Mouse (Mus musculus) layer of hippocampus, adult 2 months (tissue): ENCODE measurements at regions not wholly inside any gene's neighbourhood (a gene's known extent, or its start where the extent isn't known, plus 50 kb on each side); places are given as distances from the start of the nearest gene placed in this dataset.
"Not testable (repeated sequence)": the region's sequence is repeated elsewhere in the genome, so short reads cannot be mapped to it uniquely, and the experiment has no call there.

Experiments used
- DNase-seq, 2 experiments: peaks; one replicate each; pipeline ENCODE4 v3.0.0; 2022; ENCODE audit warnings: low spot score in 2 of 2
- H3K27ac ChIP-seq: fragments of 200-600 bp; 2 replicates; pipeline ENCODE4 v1.8.1; 2022
- H3K4me3 ChIP-seq: fragments of 200-600 bp; 2 replicates; pipeline ENCODE4 v1.8.1; 2022; ENCODE audit warnings: mild to moderate bottlenecking
- CTCF ChIP-seq: fragments of 200-600 bp; conservative IDR thresholded peaks from 2 replicates; pipeline ENCODE4 v1.8.1; 2022; ENCODE audit warnings: antibody characterized with exemption, mild to moderate bottlenecking, moderate library complexity

DNA sequence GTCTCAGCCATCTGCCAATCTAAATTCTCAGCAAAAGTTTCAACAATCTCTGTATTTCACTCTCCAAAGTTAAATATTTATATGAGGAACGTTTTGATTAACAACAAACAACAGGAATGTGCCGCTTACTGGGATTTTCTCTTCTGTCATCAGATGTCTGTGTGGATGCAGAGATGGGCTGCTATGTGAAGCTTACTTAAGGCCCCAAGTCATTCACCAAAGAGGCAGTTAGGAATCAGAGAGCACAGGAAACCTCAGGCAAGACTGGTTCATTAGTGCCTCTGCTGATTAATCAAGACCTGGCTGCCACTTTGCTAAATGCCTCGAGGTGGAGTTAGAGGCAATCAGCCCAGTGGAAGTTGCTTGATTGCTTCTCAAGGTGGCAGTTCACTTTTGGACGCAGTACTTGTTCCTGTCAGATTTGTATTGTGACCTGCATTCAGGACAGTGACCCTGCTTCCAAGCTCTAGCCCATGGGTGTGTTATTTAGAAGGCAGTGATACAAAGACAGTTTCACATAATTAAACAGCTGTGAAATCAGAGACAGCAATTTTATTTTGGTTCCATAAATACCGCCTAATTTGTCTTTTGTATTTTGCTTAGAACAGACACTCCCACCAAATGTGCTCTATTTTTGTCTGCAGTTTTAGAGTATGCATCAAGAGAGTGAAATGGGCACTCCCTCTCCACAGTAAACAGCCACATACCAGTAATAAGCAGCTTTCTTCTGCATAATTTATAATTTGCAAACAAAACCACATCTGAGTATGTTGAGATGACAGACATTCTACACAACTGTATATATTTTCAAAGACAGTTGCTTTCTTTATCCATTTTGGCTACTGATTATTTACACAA, 457.3 kb downstream of the Serpinb8 start:
- no peak for DNase-seq
- H3K27ac ChIP-seq, result no peak overlapping the region
- no peak for TF ChIP-seq CTCF
- no peak overlapping the region for H3K4me3 ChIP-seq

- no peak overlapping the region for H3K4me3 ChIP-seq
- no peak overlapping the region for H3K27ac ChIP-seq
- TF ChIP-seq CTCF, result no peak
- no peak for DNase-seq
These were observed 504.8 kb downstream of the Serpinb8 start for GRCm38 (mm10) chr1:108094622-108095021.

- DNase-seq, result no peak
- no peak overlapping the region for H3K27ac ChIP-seq
- H3K4me3 ChIP-seq, result no peak overlapping the region
- no peak for TF ChIP-seq CTCF
These were observed 512.8 kb downstream of the Serpinb8 start for GRCm38 (mm10) chr1:108102607-108103006.

GRCm38 (mm10) chr1:108110984-108111383, 521.2 kb downstream of the Serpinb8 start:
- no peak overlapping the region for H3K4me3 ChIP-seq
- DNase-seq, result no peak
- TF ChIP-seq CTCF, result no peak
- no peak overlapping the region for H3K27ac ChIP-seq

DNA sequence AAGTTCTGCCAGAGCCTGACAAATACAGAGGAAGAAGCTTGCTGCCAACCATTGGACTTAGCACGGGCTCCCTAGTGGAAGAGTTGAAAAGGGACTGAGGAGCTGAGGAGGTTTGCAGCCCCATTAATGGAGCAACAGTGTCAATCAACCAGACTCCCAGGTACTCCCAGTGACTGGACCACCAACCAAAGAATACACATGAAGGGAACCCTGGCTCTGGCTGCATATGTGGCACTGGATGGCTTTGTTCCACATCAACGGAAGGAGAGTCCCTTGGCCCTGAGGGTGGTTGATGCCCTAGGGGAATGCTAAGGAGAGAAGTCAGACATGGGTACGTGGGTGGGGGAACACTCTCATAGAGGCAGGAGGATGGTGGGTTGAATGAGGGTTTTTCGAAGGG, 537.6 kb downstream of the Serpinb8 start:
- Histone ChIP-seq H3K4me3 (no peak overlapping the region), H3K27ac (no peak overlapping the region)
- no peak for TF ChIP-seq CTCF
- no peak for DNase-seq

- Histone ChIP-seq H3K4me3 (no peak overlapping the region), H3K27ac (no peak overlapping the region)
- TF ChIP-seq CTCF, result no peak
- DNase-seq, result no peak
These were observed 542.2 kb downstream of the Serpinb8 start for GRCm38 (mm10) chr1:108132006-108132405.

- H3K4me3 ChIP-seq, DNase-seq, H3K27ac ChIP-seq: not testable (repeated sequence)
These were observed 545.5 kb downstream of the Serpinb8 start for GRCm38 (mm10) chr1:108135346-108135745.

GRCm38 (mm10) chr1:108144114-108144513, 554.3 kb downstream of the Serpinb8 start:
- Histone ChIP-seq H3K4me3 (no peak overlapping the region), H3K27ac (no peak overlapping the region)
- TF ChIP-seq CTCF, result no peak
- no peak for DNase-seq

DNA sequence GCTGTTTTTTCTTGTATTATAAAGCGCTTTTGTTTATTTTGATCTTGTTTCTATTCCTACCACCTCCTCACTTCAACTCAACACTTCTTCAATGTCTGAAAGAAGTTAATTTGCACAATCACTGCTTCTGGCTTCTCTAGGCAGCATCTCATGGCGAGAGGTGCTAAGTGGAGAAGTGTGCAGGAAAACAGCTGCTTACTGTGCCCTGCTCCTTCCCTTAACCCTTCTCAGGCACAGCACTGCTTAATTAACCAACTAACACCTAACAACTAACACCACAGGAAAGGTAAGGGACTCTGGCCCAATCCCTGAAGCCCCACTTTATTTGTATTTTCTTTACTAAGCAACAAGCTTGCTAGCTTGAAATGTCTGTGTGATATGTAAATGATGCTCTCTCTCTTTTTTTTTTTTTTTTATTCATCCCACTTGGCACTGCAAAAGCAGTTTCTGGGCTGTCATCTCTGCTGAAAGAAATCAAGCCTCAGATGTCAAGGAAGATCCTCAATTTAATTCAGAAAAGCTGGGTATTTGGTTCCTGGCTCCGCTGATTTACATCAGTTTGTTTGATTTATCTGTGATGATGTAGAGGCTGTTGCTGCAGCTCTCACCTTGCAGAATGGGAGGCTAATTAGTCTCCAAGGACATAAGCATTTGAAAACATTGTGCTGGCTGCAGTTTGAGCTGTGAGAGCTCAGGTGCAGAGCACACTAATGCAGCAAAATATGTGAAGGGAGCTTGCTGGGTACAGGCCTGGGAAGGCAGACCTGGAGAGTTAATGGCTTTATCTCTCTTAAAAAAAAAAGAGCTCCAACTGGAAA, 591.8 kb downstream of the Serpinb8 start:
- Histone ChIP-seq H3K27ac (no peak overlapping the region), H3K4me3 (no peak overlapping the region)
- DNase-seq, result no peak
- no peak for TF ChIP-seq CTCF

DNA sequence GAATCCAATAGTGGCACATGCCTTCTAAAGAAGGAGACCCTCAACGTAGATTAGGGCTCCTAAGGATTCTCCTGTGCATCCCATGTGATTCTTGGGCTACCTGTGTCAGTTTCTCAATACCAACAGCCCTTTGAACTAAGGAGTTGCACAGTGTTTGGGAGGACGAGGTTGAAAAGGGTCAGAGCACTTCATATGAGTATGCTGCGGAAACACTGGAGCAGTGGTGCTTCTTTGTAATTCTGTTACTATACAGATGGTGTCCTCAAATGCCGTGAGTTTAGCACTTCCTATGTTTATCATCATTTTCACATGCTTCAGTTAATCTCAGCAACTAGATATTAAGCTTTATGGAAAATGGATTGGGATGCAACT, 592.3 kb downstream of the Serpinb8 start:
- DNase-seq, result no peak
- Histone ChIP-seq H3K4me3 (no peak overlapping the region), H3K27ac (no peak overlapping the region)
- no peak for TF ChIP-seq CTCF

- DNase-seq, result peak in 1 of 2 experiments; percentile 2
- Histone ChIP-seq H3K4me3 (no peak overlapping the region), H3K27ac (no peak overlapping the region)
- no peak for TF ChIP-seq CTCF
These were observed 634.2 kb downstream of the Serpinb8 start for GRCm38 (mm10) chr1:108224047-108224446.

DNA sequence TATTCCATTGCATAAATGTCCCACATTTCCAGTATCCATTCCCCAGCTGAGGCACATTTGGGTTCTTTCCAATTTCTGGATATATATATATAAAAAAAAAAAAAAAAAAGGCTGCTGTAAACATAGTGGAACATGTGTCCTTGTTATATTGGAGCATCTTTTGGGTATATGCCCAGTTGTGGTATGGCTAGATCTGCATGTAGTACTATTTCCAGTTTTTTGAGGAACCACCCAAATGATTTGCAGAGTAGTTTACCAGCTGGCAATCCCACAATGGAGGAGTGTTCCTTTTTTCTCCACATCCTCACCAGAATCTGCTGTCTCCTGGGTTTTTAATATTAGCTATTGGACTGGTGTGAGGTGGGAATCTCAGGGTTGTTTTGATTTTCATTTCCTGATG, 650.3 kb downstream of the Serpinb8 start:
- DNase-seq, result no peak
- Histone ChIP-seq H3K27ac (no peak overlapping the region), H3K4me3 (no peak overlapping the region)
- TF ChIP-seq CTCF, result no peak

- H3K27ac ChIP-seq, result no peak overlapping the region
- DNase-seq, result no peak
- TF ChIP-seq CTCF, result no peak
These were observed 665.3 kb downstream of the Serpinb8 start for GRCm38 (mm10) chr1:108255147-108255546.

GRCm38 (mm10) chr1:108259355-108259754, 669.5 kb downstream of the Serpinb8 start:
- no peak for TF ChIP-seq CTCF
- no peak overlapping the region for H3K4me3 ChIP-seq
- H3K27ac ChIP-seq, result no peak overlapping the region
- no peak for DNase-seq

More at GRCm38 (mm10) chr1:108255147-108255546, 665.3 kb downstream of the Serpinb8 start:
- H3K4me3 ChIP-seq, result no peak overlapping the region
